Mouse (Mus musculus) olfactory bulb, adult 2 months (tissue): ENCODE results near the gene Slc2a1. TPM values are rescaled to one million over a fixed set of nuclear protein-coding genes. Genes with fewer than 3 reads are reported as not detected.

Experiments used
- H3K27ac ChIP-seq: fragments of 200-500 bp; 2 replicates; pipeline ENCODE4 v1.5.1; 2012; ENCODE audit warnings: low read depth, low read length; ENCODE audit not compliant: insufficient read depth
- H3K4me1 ChIP-seq: fragments of 200-500 bp; 2 replicates; pipeline ENCODE4 v1.6.1; 2012; ENCODE audit warnings: low read length; ENCODE audit not compliant: control insufficient read depth, insufficient read depth
- H3K4me3 ChIP-seq: fragments of 200-500 bp; 2 replicates; pipeline ENCODE4 v1.5.1; 2012; ENCODE audit warnings: mild to moderate bottlenecking, low read depth, low read length, moderate library complexity; ENCODE audit not compliant: insufficient read depth
- CTCF ChIP-seq: fragments of 200-500 bp; IDR thresholded peaks from 2 replicates; pipeline ENCODE4 v1.5.1; 2012; ENCODE audit warnings: low read depth, mild to moderate bottlenecking, low read length, moderate library complexity; ENCODE audit not compliant: insufficient read depth
- POLR2A ChIP-seq: fragments of 200-500 bp; IDR thresholded peaks from 2 replicates; pipeline ENCODE4 v1.6.1; 2012; ENCODE audit warnings: mild to moderate bottlenecking, low read depth, low read length, moderate library complexity; ENCODE audit not compliant: insufficient read depth
- WGBS: fragments of 180-500 bp; shearing (Covaris S2); methylation state at CpG from one replicate; pipeline ENCODE4 v1.1.7; 2018; 5-methylcytosine and 5-hydroxymethylcytosine counted together
- polyA plus RNA-seq: library from polyadenylated mRNA; stranded (reverse); fragments of >200 nt; gene quantifications from 2 replicates; pipeline ENCODE4 v1.2.4, GENCODE M21; 2012; ENCODE audit warnings: low replicate concordance; ENCODE audit not compliant: missing spikeins, insufficient read depth, insufficient read length

Gene Slc2a1
- polyA plus RNA-seq, 1 experiment = not detected

DNA sequence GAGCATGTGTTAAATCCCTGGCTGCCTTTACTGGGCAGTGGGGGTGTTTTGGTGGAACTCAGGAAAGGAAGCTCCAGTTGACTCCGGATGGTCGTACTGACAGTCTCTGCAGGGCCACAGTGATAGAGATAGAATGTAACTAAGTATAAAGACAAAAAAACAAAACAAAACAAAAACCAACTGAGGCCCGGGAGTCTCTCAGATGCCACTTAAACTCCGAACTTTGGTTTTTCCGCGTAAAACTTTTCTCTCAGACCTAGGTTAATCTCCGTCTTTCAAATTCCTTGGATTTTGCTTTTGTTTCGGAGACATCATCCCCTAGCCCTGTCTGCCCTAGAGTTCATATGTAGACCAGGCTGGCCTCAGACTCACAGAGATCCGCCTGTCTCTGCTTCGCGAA, 1.1 kb downstream of the Slc2a1 start:
- Histone ChIP-seq H3K4me1 (peaks cover 14% of the 10 kb centered on the region), H3K27ac (no peak overlapping the region), H3K4me3 (peak overlapping the region; percentile 80)
- TF ChIP-seq POLR2A (no peak), CTCF (no peak)
- WGBS = 27% methylated on average over 11 of the region's 11 CpGs

DNA sequence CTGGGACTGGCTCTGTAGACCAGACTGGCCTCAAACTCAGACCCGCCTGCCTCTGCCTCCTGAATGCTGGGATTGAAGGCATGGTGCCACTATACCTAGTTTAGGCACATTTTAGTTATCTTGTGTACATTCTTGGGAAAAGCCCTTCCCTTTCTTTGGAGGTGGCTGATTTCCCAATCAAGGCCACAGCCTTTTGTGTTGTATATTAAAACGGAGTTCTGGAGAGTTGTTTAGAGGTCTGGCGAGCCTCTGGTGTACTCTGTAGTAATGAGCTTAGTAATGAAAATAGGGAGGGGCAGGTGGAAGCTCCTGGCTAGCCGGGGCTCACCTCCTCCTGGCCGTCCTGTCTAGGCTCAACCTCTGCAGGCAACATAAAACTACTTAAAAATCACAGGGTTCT, 2.0 kb downstream of the Slc2a1 start:
- no peak overlapping the region for H3K4me3 ChIP-seq
- peaks cover 11% of the 10 kb centered on the region for H3K4me1 ChIP-seq
- H3K27ac ChIP-seq = no peak overlapping the region
- TF ChIP-seq POLR2A = no peak
- WGBS = 73% methylated on average over 5 of the region's 5 CpGs

DNA sequence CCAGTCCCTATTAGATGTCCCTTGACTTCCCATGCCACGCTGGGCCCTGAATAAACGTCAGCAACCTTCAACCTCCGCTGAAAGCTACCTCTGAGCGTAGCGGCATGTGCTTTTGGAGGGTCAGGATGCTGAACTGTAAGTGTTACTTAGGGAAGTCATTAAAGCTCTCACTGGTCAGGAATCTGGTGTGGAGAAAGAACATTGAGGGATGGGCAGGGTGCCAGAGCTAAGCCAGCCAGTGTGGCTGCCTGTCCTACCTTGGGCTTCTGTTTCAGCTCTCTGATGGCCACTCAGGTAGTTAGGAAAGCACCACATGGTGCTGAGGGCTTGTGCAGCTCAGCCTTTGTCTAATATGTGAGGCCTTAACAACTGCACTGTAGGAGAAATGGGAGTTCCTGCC, 2.9 kb downstream of the Slc2a1 start:
- Histone ChIP-seq H3K4me3 (0 out of 2 replicates have a peak overlapping the region, but pooled peaks have one; percentile 4), H3K4me1 (peaks cover 7% of the 10 kb centered on the region), H3K27ac (no peak overlapping the region)
- WGBS = 95% methylated on average over 5 of the region's 5 CpGs
- no peak for TF ChIP-seq CTCF
- TF ChIP-seq POLR2A = no peak

DNA sequence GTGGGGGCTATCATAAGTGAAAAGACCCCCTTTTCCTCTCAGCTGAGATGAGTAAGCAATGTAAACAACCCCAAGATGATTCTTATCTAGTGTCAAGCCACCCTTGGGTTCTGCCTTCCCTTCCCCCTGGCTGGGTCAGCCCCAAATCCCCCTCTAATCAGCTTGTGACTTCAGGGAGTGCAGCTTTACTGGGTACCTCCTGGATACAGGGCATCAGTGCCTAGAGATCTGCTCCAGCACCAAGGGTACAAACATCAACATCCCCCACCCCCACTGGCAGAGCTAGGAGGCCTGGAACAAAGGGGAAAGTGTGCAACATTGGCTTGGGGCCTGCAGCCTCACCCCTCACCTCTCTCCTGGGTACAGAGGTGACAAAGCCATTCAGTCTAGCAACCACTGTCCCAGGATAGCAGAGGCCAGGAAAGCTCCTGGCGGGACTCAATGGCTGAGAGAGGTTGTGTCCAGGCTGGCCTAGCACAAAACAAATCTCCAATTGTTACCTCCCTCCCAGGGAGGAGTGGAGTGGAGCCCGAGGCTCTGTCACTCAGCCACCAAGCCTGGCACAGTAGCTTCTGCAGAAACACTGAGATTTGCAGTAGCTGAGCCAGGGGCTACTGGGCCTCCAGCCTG, 3.9 kb downstream of the Slc2a1 start:
- no peak for TF ChIP-seq POLR2A
- TF ChIP-seq CTCF = no peak
- H3K27ac ChIP-seq = no peak overlapping the region
- H3K4me3 ChIP-seq = no peak overlapping the region
- 61% methylated on average over 2 of the region's 2 CpGs for WGBS
- H3K4me1 ChIP-seq = peaks cover 7% of the 10 kb centered on the region

DNA sequence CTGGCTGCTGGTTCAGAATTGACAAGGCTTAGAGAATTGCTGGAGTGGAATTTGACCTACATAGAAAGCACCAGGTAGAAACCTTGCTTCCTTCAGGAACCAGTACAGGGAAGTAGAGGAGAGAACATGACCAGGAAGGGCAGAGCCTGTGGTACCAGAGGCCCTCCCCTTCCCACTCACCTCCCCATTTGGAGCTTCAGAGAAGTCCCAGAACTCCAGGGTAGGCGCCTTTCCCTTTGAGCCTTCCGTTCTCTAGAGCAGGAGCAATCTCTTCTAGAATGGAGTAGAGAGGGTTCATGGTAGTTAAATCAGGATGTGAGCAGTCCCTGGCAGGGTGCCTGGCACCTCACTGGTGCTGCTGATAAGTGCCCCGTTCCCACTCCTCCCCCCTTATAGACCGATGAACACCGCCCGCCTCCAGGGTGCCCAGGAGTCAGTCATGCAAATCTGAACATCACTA, 7.1 kb downstream of the Slc2a1 start:
- no peak overlapping the region for H3K4me3 ChIP-seq
- 61% methylated on average over 6 of the region's 6 CpGs for WGBS

DNA sequence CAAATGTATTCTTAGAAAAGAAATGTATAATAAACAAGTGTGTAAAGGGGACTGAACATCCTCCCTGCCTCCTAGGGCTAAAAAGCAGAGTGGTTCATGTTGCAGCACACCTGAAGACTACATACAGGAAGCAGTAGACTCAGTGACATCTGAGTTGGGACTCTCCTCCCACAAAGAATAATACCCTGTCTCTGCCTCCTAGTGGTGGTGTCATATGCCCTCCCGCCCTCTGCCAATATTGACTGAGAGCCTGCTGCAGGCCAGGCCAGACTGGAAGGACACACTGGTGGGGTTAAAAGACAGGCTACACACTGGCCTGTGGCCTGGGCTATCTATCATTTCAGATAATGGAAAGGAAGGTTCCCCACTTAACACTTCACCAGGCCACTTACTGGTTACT, 7.8 kb downstream of the Slc2a1 start:
- H3K27ac ChIP-seq = no peak overlapping the region
- 92% methylated on average over 1 of the region's 1 CpGs for WGBS
- peaks cover 8% of the 10 kb centered on the region for H3K4me1 ChIP-seq
- TF ChIP-seq POLR2A (no peak), CTCF (no peak)
- no peak overlapping the region for H3K4me3 ChIP-seq

More for the DNA sequence above, 7.1 kb downstream of the Slc2a1 start:
- TF ChIP-seq POLR2A (no peak), CTCF (no peak)
- Histone ChIP-seq H3K4me1 (peaks cover 8% of the 10 kb centered on the region), H3K27ac (no peak overlapping the region)

DNA sequence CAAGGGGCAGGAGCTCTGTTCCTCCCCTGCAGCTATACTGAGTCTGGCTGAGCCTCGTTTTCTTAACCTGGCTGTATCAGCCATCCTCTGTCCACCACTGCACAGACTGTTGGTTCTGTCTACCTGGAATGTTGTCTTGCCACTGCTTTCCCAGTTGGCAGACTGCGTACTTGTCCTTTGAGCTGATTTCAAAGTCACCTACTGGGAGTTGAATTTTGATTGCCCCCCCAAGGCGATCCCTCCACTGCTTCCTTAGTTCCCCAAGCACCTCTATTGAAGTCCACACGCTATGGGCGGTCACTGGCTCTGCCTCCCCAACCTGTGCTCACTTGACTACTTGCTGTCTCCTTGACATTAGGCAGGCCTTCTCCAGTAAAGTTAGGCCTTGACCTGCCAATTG, 9.1 kb downstream of the Slc2a1 start:
- Histone ChIP-seq H3K4me1 (peaks cover 5% of the 10 kb centered on the region), H3K4me3 (no peak overlapping the region), H3K27ac (no peak overlapping the region)
- 92% methylated on average over 5 of the region's 5 CpGs for WGBS
- no peak for TF ChIP-seq POLR2A
- TF ChIP-seq CTCF = no peak

DNA sequence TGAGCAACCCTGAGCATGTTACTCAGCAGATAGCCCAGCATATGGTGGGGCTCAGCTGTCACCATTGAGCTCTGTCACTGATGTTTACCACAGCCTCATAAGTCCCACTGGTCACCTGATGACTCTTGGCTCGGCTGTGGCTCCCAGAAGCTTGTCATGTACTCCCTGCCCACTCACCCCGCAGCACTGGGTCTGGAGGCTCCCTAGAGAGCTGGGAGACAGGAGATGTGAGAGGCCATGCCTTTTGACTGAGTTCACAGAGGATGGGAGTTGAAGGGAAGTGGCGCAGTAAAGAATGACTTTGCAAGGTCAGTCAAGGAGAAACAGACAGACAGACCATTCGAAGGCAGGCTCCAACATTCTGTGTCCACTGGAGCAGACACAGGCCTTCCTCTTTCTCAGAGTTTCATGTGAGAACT, 10.2 kb downstream of the Slc2a1 start:
- Histone ChIP-seq H3K4me3 (no peak overlapping the region), H3K27ac (no peak overlapping the region), H3K4me1 (peaks cover 3% of the 10 kb centered on the region; the same call in 1 of the 2 replicates)
- WGBS = 64% methylated on average over 4 of the region's 4 CpGs
- TF ChIP-seq POLR2A (no peak), CTCF (no peak)

DNA sequence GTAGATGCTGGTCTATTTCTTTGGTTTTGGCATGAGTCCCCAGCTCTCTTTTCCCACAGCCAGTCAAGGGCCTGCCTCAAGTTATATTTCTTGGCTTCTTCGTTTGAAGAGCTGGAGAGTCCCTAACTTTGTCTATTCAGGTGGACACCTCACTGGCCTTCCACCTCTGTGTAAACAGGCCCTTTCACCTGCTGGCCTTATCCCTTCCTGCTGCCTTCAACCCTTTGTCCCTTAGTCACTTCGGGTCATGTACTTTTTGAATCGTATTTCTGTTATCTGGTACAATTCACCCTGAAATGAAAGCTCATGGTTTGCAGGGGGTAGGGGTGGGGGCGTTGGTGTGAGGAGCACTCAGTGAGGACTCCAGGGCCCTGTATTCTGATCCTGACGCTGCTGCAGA, 10.8 kb downstream of the Slc2a1 start:
- whole genome bisulfite sequencing = 74% methylated on average over 5 of the region's 5 CpGs
- peaks cover 3% of the 10 kb centered on the region; the same call in 1 of the 2 replicates for H3K4me1 ChIP-seq
- H3K4me3 ChIP-seq = no peak overlapping the region
- TF ChIP-seq POLR2A (no peak), CTCF (no peak)
- no peak overlapping the region for H3K27ac ChIP-seq

DNA sequence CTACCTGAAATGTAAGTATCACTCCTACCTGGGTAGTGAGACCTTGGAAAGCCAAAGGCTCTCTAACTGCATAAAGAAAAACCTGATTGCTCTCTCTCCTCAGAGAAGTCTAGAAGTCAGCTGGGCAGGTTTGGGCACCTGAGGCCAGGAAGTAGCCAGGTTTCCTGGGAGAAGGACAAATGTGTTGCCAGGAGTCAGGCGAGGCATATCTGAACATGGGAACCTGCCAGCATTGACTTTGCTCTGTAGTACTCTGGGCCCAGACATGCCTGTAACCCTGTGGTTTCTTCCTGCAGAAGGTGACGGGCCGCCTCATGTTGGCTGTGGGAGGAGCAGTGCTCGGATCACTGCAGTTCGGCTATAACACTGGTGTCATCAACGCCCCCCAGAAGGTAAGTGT, 11.6 kb downstream of the Slc2a1 start:
- WGBS = 89% methylated on average over 6 of the region's 6 CpGs
- TF ChIP-seq POLR2A (no peak), CTCF (no peak)
- Histone ChIP-seq H3K4me1 (peaks cover 3% of the 10 kb centered on the region; the same call in 1 of the 2 replicates), H3K4me3 (no peak overlapping the region), H3K27ac (no peak overlapping the region)
